Mouse (Mus musculus): ENCODE data around the gene Tspan5.

DNA sequence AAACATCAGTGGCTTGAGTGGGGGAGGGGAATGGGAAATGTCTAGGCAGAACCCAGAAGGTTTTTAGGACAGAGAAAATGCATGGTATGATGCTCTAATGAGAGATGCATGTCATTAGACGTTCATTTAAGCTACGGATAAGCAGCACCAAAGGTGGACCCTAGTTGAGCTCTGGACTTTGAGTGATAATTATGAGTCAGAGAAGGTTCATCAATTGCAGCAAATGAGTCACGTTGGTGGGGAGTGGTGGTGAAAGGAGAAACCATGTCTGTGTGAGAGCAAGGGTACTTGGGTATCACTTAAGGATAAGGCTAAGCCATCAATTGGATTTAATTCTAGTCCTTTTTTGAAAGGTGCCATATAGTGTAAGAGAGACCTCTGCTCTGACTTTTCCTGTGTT lies 1.7 kb upstream of the Tspan5 start:
- TF ChIP-seq CTCF (IDR thresholded peaks at IDR 0.05; ENCODE audit: low read depth) (no peak), EP300 (IDR thresholded peaks at IDR 0.05; ENCODE audit: low read depth) (no peak)
